Mouse (Mus musculus): ENCODE data around the gene Frmd4a. TPM values are rescaled to one million over a fixed set of nuclear protein-coding genes. Genes with fewer than 3 reads are reported as not detected.

The Frmd4a gene
- polyA plus RNA-seq, 1 experiment, result 7.7 TPM

DNA sequence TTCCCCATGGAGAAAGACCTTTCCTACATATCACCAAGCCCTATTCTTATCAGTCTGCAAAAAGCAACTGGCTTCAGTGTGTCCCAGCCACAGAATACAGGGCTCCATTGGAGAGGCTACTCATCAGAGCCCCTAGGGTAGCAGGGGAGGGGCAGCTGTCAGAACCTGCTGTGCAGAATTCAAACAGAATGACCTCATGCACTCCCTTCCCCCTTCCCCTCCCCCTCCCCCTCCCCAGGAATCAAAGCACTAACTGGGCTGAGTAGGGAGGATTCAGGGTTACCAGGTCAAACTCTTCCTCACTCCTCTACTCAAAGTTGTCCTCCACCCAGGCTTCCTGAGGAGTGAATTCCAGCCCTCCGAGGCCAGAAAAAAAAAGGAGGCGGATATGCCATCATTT, 444.0 kb downstream of the Frmd4a start:
- H3K4me3 ChIP-seq (replicated peaks), result no peak overlapping the region
- TF ChIP-seq FLI1 (IDR thresholded peaks at IDR 0.05; ENCODE audit: low read length) (no peak), GATA1 (IDR thresholded peaks at IDR 0.05; ENCODE audit: borderline replicate concordance, low read length) (no peak)
- H3K27me3 ChIP-seq (replicated peaks), result peaks cover 32% of the 10 kb centered on the region
- H3K9me3 ChIP-seq, result no peaks in the 10 kb centered on the region
- peaks cover 3% of the 10 kb centered on the region; the same call in 1 of the 2 replicates for H3K4me1 ChIP-seq
- no peaks in the 10 kb centered on the region for H3K36me3 ChIP-seq (replicated peaks; ENCODE audit: low read length)

DNA sequence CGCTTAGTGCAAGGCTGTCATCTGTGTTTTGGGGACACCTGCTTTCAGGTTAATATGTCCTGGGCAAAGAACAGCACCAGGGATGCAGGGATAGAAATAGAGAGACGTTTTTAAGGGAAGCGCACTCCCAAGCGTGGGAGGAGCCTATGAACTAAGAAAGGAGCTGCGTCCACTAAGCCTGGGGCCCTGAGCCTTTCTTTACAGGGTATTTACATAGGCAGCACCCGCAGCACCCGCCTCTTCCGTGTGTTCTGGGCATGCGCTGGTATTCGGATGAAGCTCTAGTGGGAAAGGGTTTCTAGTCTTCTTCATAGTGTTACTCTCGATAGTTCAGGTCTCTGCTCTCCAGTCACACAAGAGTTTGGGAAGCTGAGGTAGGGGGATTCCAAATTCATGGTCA, 445.0 kb downstream of the Frmd4a start:
- Histone ChIP-seq H3K36me3 (replicated peaks; ENCODE audit: low read length) (no peaks in the 10 kb centered on the region), H3K9me3 (no peaks in the 10 kb centered on the region), H3K4me3 (replicated peaks) (no peak overlapping the region), H3K27me3 (replicated peaks) (peaks cover 35% of the 10 kb centered on the region), H3K4me1 (peaks cover 9% of the 10 kb centered on the region; the same call in 1 of the 2 replicates)
- no peak for TF ChIP-seq FLI1 (IDR thresholded peaks at IDR 0.05; ENCODE audit: low read length)
- TF ChIP-seq GATA1 (IDR thresholded peaks at IDR 0.05; ENCODE audit: borderline replicate concordance, low read length), result no peak

DNA sequence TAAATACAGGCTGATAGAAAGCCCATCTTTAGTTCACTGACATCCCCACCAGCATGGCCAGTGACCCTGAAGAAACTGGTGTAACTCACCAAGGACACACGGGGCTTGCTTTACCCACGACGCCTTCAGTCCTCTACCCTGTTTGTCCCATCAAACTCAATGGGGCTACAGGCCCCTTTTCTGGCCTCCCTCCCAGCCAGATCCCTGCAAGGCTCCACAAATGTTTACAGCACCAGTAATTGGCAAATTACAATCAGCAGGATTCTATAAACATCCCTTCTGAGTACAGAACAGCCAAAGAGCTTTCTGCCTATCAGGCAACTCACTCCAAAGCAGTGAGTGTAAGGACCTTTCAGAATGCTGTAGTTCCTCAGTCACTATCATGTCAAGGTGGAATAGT, 448.6 kb downstream of the Frmd4a start:
- Histone ChIP-seq H3K27me3 (replicated peaks) (peaks cover 27% of the 10 kb centered on the region), H3K9me3 (peaks cover 13% of the 10 kb centered on the region), H3K4me1 (peaks cover 10% of the 10 kb centered on the region; the same call in 1 of the 2 replicates), H3K36me3 (replicated peaks; ENCODE audit: low read length) (no peaks in the 10 kb centered on the region), H3K4me3 (replicated peaks) (no peak overlapping the region)
- TF ChIP-seq FLI1 (IDR thresholded peaks at IDR 0.05; ENCODE audit: low read length) (no peak), GATA1 (IDR thresholded peaks at IDR 0.05; ENCODE audit: borderline replicate concordance, low read length) (no peak)

DNA sequence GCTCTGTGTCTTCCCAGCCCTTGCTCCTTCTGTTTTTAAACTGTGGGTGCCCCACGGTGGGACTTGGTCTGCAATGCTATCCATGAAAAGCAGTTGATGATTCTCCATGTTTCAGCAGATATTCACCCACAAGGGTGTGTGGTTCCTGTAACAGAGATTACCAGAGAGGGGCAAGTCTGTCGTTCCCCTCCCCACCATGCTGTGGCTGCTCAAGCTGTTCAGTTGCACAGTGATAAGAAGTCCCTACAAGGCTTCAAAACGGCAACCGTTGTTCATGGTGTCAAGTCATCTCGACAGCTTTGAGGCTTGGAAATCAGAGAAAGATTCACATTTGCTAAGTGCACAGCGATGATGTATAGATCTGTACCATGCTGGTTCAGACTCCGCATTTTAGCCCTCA, 449.8 kb downstream of the Frmd4a start:
- Histone ChIP-seq H3K27me3 (replicated peaks) (peaks cover 22% of the 10 kb centered on the region), H3K9me3 (peaks cover 13% of the 10 kb centered on the region), H3K4me1 (peaks cover 10% of the 10 kb centered on the region; the same call in 1 of the 2 replicates), H3K4me3 (replicated peaks) (no peak overlapping the region), H3K36me3 (replicated peaks; ENCODE audit: low read length) (no peaks in the 10 kb centered on the region)
- TF ChIP-seq FLI1 (IDR thresholded peaks at IDR 0.05; ENCODE audit: low read length), result no peak
- TF ChIP-seq GATA1 (IDR thresholded peaks at IDR 0.05; ENCODE audit: borderline replicate concordance, low read length), result no peak

DNA sequence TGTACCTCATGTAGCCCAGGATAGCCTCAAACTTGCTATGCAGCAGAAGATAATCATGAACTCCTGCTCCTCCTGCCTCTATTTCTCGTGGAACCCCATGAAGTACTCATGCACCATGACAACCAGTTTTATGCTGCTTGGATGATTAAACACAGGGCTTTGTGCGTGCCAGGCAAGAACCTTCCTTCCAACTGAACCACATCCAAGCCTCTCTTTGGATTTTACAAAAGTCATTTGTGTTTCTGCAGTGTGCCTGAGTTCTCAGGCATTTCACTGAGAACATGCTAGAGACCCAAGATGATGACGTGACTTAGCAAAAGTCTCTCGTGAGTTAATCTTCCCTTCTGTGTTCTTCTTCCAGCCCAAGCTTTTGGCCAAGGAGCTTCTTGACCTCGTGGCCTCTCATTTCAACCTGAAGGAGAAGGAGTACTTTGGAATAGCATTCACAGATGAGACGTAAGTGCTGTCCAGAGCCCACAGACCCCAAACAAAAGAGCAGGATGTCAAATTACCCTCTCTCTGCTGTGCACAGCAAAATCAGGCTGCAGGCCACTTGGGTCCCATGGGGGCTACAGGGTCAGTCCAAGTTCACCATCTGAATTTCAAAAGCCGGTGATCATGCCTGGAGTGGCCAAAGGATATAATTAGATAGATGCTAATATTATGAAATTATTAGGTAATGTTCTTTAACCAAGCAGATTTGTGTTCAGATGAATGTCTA, 455.4 kb downstream of the Frmd4a start:
- no peak for TF ChIP-seq GATA1 (IDR thresholded peaks at IDR 0.05; ENCODE audit: borderline replicate concordance, low read length)
- TF ChIP-seq FLI1 (IDR thresholded peaks at IDR 0.05; ENCODE audit: low read length), result no peak
- H3K36me3 ChIP-seq (replicated peaks; ENCODE audit: low read length), result no peaks in the 10 kb centered on the region
- H3K27me3 ChIP-seq (replicated peaks), result peaks cover 18% of the 10 kb centered on the region
- peaks cover 8% of the 10 kb centered on the region for H3K4me1 ChIP-seq
- peaks cover 13% of the 10 kb centered on the region for H3K9me3 ChIP-seq
- no peak overlapping the region for H3K4me3 ChIP-seq (replicated peaks)

DNA sequence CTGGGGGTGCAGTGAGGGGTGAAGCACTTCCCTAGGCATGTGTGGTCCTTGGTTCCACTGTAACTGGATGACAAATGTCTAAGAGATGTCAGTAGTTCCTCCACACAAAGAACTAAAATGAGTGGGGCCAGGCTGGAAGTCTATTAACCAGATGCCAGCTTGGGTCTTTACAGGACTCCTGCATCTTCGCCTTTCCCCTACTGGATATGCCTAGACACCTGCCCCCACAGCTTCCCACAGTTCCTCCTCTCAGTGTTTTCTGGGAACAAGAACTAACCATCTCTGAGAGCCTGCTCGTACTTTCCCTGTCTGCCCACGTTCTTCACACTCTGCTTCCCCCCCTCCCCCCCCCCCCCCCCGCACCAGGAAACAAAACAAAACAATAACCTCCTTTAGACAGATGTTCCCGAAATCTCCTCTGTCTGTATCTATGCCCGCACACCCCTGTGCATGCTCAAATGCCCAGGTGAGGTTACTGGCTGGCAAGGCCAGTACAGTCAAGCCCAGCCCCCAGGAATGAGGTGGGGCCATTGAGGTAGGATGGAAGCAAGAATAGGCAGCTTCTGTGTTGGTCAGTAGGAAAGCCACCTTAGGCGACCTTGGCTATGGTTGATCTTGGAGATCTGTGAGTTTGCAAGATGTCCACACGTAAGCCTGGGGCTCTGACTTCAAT, 456.5 kb downstream of the Frmd4a start:
- peaks cover 18% of the 10 kb centered on the region for H3K27me3 ChIP-seq (replicated peaks)
- TF ChIP-seq GATA1 (IDR thresholded peaks at IDR 0.05; ENCODE audit: borderline replicate concordance, low read length) (no peak), FLI1 (IDR thresholded peaks at IDR 0.05; ENCODE audit: low read length) (no peak)
- H3K9me3 ChIP-seq, result peaks cover 4% of the 10 kb centered on the region

DNA sequence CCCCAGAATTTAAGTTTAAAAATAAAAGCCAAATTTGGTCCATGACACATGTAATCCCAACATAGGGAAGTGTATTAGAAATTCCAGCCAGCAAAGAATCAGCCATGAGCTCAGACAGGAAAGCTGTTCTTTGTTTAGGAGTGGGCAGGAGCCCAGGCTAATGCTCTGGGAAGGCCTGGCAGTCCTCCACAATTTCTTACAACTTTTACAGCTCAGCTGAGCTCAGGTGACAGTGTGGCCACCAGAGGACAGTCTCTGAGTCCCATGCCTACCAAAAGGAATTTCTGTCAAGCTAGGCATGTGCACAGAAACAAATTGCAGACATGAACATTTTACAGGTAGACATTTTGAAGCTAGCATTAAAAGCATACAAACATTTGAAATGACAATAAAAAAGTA, 457.0 kb downstream of the Frmd4a start:
- Histone ChIP-seq H3K4me3 (replicated peaks) (no peak overlapping the region), H3K9me3 (no peaks in the 10 kb centered on the region), H3K4me1 (peaks cover 8% of the 10 kb centered on the region), H3K27me3 (replicated peaks) (peaks cover 18% of the 10 kb centered on the region), H3K36me3 (replicated peaks; ENCODE audit: low read length) (no peaks in the 10 kb centered on the region)
- no peak for TF ChIP-seq GATA1 (IDR thresholded peaks at IDR 0.05; ENCODE audit: borderline replicate concordance, low read length)
- no peak for TF ChIP-seq FLI1 (IDR thresholded peaks at IDR 0.05; ENCODE audit: low read length)

More for the DNA sequence above, 456.5 kb downstream of the Frmd4a start:
- H3K36me3 ChIP-seq (replicated peaks; ENCODE audit: low read length), result no peaks in the 10 kb centered on the region
- no peak overlapping the region for H3K4me3 ChIP-seq (replicated peaks)
- H3K4me1 ChIP-seq, result peaks cover 8% of the 10 kb centered on the region

DNA sequence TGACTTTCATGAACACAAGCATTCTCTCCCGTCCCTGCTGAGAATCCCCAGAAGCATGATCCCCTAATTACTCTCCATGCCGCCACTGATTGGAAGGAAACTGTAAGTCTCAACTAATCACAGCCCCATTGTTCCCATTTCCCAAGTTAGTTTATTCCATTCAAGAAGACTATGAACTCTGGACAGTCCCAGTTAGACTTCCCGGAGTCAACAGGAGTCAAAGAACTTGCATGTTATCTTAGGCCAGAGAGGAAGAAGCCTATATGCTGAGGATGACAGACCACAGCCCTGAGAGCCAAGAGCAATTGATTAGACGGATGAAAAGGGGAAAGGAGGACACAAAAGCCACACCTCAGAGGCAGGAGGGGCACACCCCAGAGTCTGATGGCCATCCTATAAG, 458.5 kb downstream of the Frmd4a start:
- no peaks in the 10 kb centered on the region for H3K36me3 ChIP-seq (replicated peaks; ENCODE audit: low read length)
- no peak overlapping the region for H3K4me3 ChIP-seq (replicated peaks)
- peaks cover 8% of the 10 kb centered on the region for H3K4me1 ChIP-seq
- peaks cover 18% of the 10 kb centered on the region for H3K27me3 ChIP-seq (replicated peaks)
- TF ChIP-seq FLI1 (IDR thresholded peaks at IDR 0.05; ENCODE audit: low read length) (no peak), GATA1 (IDR thresholded peaks at IDR 0.05; ENCODE audit: borderline replicate concordance, low read length) (no peak)
- no peaks in the 10 kb centered on the region for H3K9me3 ChIP-seq

DNA sequence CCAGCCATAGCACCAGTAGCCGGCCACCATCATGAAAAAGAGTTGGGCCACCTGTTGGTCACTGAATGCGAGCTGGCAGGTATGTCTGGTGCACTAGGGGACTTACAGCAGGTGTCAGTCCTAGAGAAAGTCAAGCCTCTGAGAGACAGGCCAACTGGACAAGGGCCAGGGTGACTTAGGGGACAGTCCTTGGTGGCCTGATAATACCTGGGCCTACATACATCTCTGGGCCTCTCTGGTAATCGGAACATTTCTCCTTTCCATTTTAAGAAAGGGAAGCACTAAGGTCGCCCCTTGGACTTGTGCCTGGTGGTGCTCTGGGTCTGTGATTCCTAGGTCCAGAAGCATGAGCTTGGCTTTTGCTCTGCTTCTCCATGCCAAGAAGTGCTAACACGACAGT, 459.1 kb downstream of the Frmd4a start:
- no peak for TF ChIP-seq GATA1 (IDR thresholded peaks at IDR 0.05; ENCODE audit: borderline replicate concordance, low read length)

DNA sequence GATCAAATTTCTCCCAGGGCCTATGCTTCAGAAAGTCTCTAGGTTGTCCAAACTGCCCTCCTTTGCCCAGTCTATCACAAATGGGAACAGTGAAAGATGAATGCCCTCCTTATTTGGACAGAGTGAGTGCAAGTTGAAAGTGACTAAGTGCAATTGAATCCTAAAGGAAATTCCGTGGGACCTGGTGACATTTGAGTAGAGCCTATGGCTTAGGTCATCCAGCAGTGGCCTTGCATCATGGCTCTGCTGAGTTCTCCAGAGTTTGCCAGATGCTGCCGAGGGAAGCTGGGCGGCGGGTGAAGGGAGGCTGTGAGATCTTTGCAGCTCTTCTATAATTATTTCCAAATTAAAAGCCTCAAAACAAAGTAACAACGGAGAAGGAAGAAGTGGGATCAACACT, 459.8 kb downstream of the Frmd4a start:
- no peaks in the 10 kb centered on the region for H3K36me3 ChIP-seq (replicated peaks; ENCODE audit: low read length)
- H3K9me3 ChIP-seq, result no peaks in the 10 kb centered on the region
- H3K4me3 ChIP-seq (replicated peaks), result no peak overlapping the region
- TF ChIP-seq GATA1 (IDR thresholded peaks at IDR 0.05; ENCODE audit: borderline replicate concordance, low read length) (no peak), FLI1 (IDR thresholded peaks at IDR 0.05; ENCODE audit: low read length) (no peak)
- H3K4me1 ChIP-seq, result peaks cover 8% of the 10 kb centered on the region
- H3K27me3 ChIP-seq (replicated peaks), result peaks cover 22% of the 10 kb centered on the region

More for the DNA sequence above, 459.1 kb downstream of the Frmd4a start:
- no peaks in the 10 kb centered on the region for H3K9me3 ChIP-seq
- no peaks in the 10 kb centered on the region for H3K36me3 ChIP-seq (replicated peaks; ENCODE audit: low read length)
- peaks cover 21% of the 10 kb centered on the region for H3K27me3 ChIP-seq (replicated peaks)
- H3K4me1 ChIP-seq, result peaks cover 8% of the 10 kb centered on the region
- H3K4me3 ChIP-seq (replicated peaks), result no peak overlapping the region
